Mouse (Mus musculus): ENCODE measurements around the gene Gm27021.
A peak's percentile ranks its signal among the peaks of the same experiment; 100 is the strongest.

Gene Gm27021

GRCm38 (mm10) chr8:120667561-120668373 lies at the start of gene Gm27021, which contains the start of gene Cox4i1:
Gm27021 (minus strand) TSS chr8:120668079.
Cox4i1 (plus strand) TSS chr8:120668222.
- peak; percentile 92 for DNase-seq

GRCm38 (mm10) chr8:120715996-120716680 lies 48.3 kb upstream of the Gm27021 start:
- DNase-seq = no peak

GRCm38 (mm10) chr8:120715200-120715599 lies 47.3 kb upstream of the Gm27021 start:
- DNase-seq = no peak

- no peak for DNase-seq
These were observed 41.3 kb upstream of the Gm27021 start for GRCm38 (mm10) chr8:120709176-120709575.

DNA sequence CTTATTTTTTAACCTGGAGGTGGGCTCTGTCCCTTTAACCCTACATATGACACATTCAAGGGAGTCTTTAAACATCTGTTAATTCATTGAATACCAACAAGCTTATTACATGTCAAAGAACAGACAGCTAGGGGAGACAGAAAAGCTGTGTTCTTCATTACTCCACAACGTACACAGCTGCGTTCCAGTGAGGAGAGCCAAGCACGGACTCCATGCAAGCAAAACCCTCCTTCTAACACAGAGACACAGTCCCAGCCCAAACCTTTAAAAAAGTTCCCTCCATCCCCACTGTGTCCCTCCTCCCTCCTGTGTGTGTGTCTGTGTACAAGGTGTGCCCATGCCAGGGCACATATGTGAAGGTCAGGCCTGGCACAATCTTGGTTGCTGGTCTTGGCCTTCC lies 38.3 kb upstream of the Gm27021 start:
- DNase-seq = no peak

DNA sequence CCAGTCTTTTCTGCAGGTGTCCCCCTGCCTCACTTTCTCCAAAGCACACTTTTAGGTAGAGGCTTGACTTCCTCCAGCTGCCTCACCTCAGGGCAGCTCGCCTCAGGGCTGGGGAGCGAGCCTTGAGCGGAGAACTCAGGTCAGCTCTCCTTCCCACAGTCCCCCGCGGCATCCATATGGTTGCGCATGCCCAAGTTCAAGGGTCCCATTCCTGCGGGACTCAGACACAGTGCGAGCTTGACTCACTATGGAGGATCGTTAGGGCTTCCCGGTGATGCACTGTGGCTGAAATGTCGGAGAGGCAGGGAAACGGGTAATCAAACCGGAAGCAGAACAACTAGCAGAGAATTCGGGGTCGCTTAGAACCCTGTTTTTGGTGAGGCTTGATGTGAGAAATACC lies 37.3 kb upstream of the Gm27021 start:
- no peak for DNase-seq

DNA sequence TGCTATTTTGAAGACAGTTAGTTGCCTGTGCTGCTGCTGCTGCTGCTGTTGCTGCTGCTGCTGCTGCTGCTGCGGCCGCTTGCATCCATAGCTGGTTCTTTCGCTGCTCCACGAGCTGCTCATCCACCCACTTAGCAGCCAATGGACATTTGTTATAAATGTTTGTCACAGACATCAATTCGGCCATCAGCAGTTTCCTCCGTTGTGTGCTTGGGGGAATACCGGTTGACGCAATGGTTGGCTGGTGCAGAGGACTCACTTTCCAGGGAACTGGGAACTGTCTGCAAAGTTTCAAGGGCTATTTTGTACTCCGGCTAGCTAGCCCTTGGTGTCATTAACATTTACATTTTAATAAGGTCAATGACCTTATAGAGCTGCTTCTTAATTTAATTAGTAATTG lies 36.3 kb upstream of the Gm27021 start:
- DNase-seq = no peak

GRCm38 (mm10) chr8:120701758-120702465 lies 34.0 kb upstream of the Gm27021 start:
- DNase-seq = peak; percentile 51

GRCm38 (mm10) chr8:120700053-120700452 lies 32.2 kb upstream of the Gm27021 start:
- no peak for DNase-seq

DNA sequence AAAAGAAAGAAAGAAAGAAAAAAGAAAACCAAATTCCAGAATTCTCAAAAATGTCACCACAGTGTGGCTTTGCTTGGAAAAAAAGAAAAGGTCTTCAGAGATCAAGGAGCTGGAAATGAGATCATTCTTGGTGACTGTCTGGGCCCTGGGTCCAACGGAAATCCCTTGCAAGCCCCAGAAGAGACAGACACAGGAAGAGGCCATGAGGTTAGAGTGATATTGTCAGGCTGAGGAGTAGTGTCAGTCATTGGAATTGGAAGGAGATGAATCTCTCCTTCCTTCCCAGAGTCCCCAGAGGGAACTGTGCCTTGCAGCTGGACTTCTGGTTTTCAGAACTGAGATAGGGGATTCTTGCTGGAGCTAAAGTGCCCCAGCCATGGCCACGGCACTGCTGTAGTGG lies 31.7 kb upstream of the Gm27021 start:
- no peak for DNase-seq

DNA sequence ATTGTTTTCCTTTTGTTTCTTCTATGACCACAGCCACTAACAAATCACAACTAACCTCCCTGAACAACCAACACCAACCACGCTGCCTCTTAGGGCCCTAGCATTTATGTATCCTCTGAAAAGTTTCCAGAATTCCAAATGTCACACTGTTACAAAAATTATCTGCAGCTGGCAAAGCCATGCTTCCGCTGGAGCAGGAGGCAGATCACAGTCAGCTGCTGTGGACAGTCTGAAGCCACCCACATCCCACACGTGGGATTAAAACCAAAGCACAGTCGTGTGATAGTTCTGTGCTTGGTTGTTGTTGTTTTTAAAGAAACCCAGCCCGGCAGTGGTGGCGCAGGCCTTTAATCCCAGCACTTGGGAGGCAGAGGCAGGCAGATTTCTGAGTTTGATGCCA lies 31.2 kb upstream of the Gm27021 start:
- no peak for DNase-seq

DNA sequence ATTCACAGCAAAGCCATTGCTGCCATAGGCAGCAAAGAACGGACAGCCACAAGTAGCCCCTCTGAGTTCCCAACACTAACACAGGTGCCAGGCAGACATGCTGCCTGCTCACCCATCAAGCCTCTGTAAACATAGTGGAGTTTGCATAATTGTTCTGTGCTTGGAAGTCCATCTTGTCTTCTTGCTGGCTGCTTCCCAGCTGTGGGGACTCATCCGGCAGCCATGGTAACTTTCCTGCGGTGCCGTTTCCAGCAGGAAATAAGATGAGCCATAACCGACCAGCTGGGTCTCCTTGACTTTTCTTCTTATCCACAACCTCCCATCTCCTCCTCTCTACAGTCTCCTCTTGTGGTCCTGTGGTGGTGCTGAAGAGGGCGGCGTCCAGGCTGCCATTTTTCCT lies 30.5 kb upstream of the Gm27021 start:
- no peak for DNase-seq

DNA sequence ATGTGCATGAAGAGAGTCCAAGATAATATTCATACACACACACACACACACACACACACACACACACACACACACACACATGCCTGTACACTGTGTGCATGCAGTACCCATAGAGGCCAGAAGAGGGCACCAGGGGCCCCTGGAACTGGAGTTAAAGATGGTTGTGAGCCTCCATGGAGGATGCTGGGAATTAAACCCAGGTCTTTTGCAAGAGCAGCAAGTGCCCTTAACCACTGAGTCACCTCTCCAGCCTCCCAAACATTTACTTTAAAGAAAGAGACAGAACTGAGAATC lies 30.0 kb upstream of the Gm27021 start:
- no peak for DNase-seq

- no peak for DNase-seq
These were observed 29.5 kb upstream of the Gm27021 start for GRCm38 (mm10) chr8:120697154-120697978.

DNA sequence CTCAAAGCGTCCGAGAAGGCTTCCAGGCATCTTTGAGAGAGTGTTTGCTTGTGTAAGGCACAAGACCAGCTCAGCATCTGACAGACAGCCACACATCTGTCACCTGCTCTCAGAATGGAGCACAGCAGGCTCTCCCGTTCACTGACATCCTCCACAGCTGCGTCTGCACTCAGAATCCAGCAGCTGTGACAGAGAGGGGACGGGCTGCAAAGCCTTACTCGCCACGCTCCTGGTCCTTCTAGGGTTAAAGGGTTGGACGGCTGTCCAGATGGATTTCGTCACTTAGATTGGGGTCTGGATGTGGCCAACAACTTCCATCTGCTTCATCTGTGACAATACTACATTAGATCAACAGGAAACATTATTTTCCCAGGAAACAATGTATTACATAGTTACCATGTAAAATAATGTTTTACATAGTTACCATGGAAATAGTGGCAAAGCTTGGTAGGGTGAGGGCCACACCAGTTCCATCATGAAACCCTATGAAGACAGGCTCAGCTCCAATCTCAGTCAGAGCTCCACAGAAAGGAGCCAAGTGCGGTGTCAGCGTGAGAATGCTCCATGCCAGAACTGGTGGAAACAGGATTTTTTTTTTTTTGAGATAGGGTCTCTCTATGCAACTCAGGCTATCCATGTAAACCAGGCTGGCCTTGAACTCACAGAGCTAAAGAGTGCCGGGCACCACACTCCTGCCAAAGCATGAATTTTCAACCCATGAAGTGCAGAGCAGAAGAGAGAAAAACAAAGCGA lies 28.7 kb upstream of the Gm27021 start:
- no peak for DNase-seq

- DNase-seq = no peak
These were observed 26.1 kb upstream of the Gm27021 start for GRCm38 (mm10) chr8:120693861-120694493.

- no peak for DNase-seq
These were observed 25.1 kb upstream of the Gm27021 start for GRCm38 (mm10) chr8:120692934-120693333.

DNA sequence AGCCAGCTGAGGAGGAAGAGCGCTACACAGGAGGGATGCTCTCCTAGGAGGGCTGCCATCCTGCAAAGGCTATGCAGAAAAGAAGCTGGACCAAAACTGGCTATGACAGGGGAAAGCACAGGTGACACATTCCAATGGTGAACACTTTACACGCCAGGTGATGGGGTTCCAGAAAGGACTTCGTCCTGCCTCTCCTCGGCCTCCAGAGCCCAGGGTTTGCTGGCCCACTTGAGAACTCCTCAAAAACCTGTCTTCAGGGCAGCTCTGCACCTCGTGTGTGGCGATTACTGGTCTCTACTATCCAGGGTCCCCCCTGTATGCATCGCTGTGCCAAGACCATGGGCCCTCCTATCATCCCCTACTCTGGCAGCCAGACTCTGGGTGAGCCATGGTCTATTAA lies 20.6 kb upstream of the Gm27021 start:
- no peak for DNase-seq

- DNase-seq = no peak
These were observed 19.9 kb upstream of the Gm27021 start for GRCm38 (mm10) chr8:120687786-120688185.

GRCm38 (mm10) chr8:120686576-120686975 lies 18.7 kb upstream of the Gm27021 start:
- DNase-seq = no peak

DNA sequence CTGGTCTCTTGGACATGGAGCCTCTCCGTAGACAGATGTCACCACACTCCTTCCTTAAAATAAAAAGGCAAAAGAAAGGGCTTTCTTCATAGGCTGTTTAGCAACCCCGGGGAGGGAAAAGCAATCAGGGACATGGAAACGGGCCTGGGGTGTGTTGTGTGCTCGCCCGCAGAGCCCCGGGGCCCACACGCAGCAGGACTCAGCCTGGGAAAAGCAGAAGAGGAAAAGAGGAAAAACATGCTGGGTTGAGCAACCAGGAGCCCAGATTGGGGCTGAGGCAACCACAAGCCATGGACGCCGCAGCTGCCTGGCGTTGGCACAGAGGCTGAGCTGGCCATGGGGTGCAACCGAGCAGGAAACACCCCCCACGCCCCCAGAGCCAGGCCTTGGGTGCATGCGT lies 18.2 kb upstream of the Gm27021 start:
- no peak for DNase-seq

DNA sequence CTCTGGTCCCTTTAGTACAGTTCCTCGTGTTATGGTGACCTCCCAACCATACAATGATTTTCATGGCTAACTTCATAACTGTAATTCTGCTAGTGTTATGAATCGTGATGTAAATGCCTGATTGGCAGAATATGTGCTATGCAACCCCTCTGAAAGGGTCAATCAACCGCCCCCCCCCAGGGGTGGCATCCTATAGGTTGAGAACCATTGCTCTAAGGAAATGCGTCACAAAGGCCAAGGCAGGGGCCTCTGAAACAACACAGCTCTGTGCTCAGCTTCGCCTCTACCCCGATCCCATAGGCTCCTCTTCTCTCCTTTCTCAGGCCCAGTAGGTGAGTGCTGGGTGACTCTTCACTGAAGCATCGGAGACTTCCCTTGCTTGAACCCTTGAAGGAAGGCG lies 17.7 kb upstream of the Gm27021 start:
- no peak for DNase-seq
